Comparison of ENCODE assay signal across 8 mouse cellular contexts in the genomic region with DNA sequence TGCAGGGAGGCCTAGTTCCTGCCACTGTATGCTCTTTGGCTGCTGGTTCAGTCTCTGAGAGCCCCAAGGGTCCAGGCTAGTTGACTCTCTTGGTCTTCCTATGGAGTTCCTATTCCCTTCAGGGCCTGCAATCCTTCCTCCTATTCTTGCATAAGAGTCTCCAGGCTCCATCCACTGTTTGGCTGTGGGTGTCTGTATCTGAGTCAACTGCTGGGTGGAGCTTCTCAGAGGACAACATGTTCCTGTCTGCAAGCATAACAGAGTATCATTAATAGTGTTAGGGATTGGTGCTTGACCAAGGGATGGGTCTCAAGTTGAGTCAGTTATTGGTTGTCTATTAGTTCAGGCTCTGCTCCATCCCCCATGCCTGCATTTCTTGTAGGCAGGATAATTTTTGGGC. TPM values are rescaled to one million over a fixed set of nuclear protein-coding genes. Genes with fewer than 3 reads are reported as not detected.
"Had no signal": no experiment of that assay in that cellular context is flagged by ENCODE, and none has a peak within 500 bp of the region (broad histone marks: within the 10 kb centered on the region; RNA-seq: fewer than 3 reads in every experiment).

No protein-coding gene starts in this region.

RNA-seq across cellular contexts. Expression of gene Fate1, which starts 4.9 kb away (rescaled TPM):
- total RNA-seq: left cerebral cortex, postnatal 14 days; left cerebral cortex, postnatal 25 days; left cerebral cortex, postnatal 4 days; liver, adult 2 months; megakaryocyte progenitor cell, adult 5-6 weeks; megakaryocyte, adult 5-6 weeks; megakaryocyte-erythroid progenitor cell, adult 5-6 weeks; monocyte, adult 5-6 weeks had no signal

RNA-seq across cellular contexts. Expression of gene Cnga2, which starts 14.0 kb away (rescaled TPM):
- total RNA-seq: liver, adult 2 months; megakaryocyte progenitor cell, adult 5-6 weeks; megakaryocyte, adult 5-6 weeks; megakaryocyte-erythroid progenitor cell, adult 5-6 weeks; monocyte, adult 5-6 weeks had no signal

RNA-seq across cellular contexts. Expression of gene Prrg3, which starts 15.3 kb away (rescaled TPM):
- total RNA-seq: megakaryocyte progenitor cell, adult 5-6 weeks; megakaryocyte, adult 5-6 weeks; megakaryocyte-erythroid progenitor cell, adult 5-6 weeks; monocyte, adult 5-6 weeks had no signal

RNA-seq across cellular contexts. Expression of gene Gm1141, which starts 56.9 kb away (rescaled TPM):
- total RNA-seq: megakaryocyte, adult 5-6 weeks; megakaryocyte-erythroid progenitor cell, adult 5-6 weeks; monocyte, adult 5-6 weeks had no signal
